Mouse (Mus musculus) left cerebral cortex, postnatal 36 days (tissue): ENCODE results near the gene Hnmt. TPM values are rescaled to one million over a fixed set of nuclear protein-coding genes. Genes with fewer than 3 reads are reported as not detected.
"Not testable (repeated sequence)": the region's sequence is repeated elsewhere in the genome, so short reads cannot be mapped to it uniquely, and the experiment has no call there.

Source experiments
- DNase-seq, 2 experiments: peaks; one replicate each; pipeline ENCODE4 v3.0.0; 2021 to 2022; ENCODE audit warnings: low spot score in 2 of 2, mixed read lengths in 1 of 2
- intact Hi-C: fragments of 180-260 bp; cut with DNase I; formaldehyde crosslinking; loops from one replicate; pipeline ENCODE4 v1.15.1; 2025
- total RNA-seq, 2 experiments: library from RNA; stranded (reverse); gene quantifications; 2 replicates each; pipeline ENCODE4 v1.2.3; 2021

The Hnmt gene
- total RNA-seq = 10 to 100 TPM; 23.0 to 24.5 TPM

DNA sequence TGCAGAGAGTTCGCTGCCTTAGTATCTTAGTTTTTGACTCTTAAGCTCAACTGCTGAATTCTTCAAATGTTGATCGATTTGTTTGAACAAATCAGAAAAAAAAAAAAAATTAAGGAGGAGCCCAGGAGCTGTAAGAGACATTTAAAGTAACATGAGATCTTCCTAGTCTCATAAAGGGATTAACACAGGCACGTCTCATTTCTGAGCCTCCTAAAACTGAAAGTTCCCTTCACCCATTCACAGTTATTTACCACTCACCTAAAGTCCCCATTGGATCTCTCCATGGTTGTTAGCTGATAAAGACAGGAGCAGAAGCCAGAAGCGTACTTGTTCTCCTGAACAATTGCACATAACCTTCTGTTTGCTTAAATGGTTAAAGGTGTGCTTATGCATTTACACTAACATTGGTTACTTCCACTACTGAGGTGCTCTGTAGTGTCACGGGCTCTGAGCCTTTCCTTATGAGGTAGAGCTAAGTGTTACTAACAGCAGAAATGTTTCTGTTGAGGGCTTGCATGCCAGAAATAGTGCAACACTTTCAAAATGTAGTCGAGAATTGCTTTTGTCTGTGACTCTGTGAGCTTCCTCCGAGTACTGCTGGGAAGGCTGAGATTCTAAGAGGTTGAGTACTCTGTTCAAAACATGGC is at the start of gene Hnmt:
Gene Hnmt (minus strand): TSS at position 51 of the 647 bp plus-strand sequence.
- DNase-seq = no peak
- intact Hi-C loops = no loop called here

GRCm38 (mm10) chr2:24096495-24096894 is 47.3 kb upstream of the Hnmt start, which contains the start of gene Tbpl2:
Gene Tbpl2 (minus strand): TSS chr2:24096595.
- no peak for DNase-seq

GRCm38 (mm10) chr2:24090921-24091320 is 41.7 kb upstream of the Hnmt start:
- intact Hi-C loops = no loop called here
- DNase-seq = no peak

More at GRCm38 (mm10) chr2:24096495-24096894, 47.3 kb upstream of the Hnmt start, which contains the start of gene Tbpl2:
- intact Hi-C loops = no loop called here

GRCm38 (mm10) chr2:24050459-24050858 is 1.3 kb upstream of the Hnmt start:
- DNase-seq = no peak
- intact Hi-C loops = no loop called here

- intact Hi-C loops = no loop called here
- peak; percentile 55 for DNase-seq
These were observed 605 bp downstream of the Hnmt start for GRCm38 (mm10) chr2:24048480-24049097.

DNA sequence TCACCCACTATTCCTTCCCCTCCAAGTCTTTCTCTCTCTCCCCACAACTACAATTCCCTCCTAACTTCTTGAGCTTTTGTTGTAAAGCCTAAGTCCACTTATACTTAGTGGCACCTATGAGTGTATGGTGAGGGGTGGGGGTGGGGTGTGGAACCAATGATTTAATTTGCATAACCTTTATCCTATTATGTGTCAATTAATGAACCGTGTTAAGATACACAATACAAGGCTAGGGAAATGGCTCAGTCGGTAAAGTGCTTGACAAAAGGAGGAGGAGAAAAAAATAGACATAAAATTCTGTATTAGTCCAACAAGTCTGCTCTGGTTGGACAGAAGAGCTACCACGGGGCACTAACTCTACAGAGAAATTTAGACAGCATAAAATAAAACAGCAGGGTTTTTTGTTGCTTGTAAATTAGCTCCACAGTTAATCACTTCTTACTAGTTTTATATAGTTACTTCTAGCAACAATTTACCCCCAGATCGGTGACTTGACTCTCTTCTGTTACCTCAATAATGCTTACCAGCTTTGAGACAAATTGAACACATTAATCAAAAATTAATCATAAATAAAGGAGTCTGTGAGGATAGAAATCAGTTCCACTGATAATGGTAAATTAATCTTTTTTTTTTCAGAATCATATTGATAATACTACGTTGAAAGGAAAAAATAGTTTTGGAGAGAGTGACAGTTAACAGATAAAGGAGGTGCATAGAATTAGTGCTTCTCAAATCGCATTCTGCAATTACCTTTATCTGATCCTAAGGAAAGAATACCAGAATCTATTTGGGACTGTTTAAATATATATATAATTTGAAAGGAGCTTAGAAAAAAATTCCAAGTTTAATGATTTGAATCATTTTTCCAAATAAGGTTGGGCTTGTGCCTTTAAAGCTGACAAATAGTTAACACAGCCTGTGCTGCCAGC is 1.4 kb downstream of the Hnmt start:
- DNase-seq = no peak
- intact Hi-C loops = no loop called here

GRCm38 (mm10) chr2:24042901-24043300 is 6.3 kb downstream of the Hnmt start:
- intact Hi-C loops = no loop called here
- DNase-seq = no peak

DNA sequence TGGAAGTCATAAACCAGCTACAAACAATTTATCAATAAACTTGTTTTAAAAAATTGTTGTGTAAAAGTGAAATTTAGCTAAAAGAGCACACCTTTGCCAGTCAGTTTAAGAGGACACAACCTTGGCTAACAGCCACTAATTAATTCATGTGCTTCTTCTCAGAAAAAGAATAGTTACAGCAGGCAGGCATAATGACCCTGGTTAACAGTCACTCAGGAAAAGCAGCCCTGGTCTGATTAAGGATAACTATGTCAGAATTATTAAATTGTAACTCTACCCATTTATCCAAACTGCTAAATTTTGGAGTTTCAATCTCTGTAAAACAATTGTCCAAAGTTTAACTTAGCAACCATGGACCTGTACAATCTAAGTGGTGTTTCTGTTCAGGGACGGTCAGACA is 8.7 kb downstream of the Hnmt start:
- no peak for DNase-seq
- intact Hi-C loops = no loop called here

GRCm38 (mm10) chr2:24019386-24019785 is 29.8 kb downstream of the Hnmt start:
- intact Hi-C loops, DNase-seq: not testable (repeated sequence)

- intact Hi-C loops = no loop called here
- no peak for DNase-seq
These were observed 30.2 kb downstream of the Hnmt start for GRCm38 (mm10) chr2:24018966-24019365.

DNA sequence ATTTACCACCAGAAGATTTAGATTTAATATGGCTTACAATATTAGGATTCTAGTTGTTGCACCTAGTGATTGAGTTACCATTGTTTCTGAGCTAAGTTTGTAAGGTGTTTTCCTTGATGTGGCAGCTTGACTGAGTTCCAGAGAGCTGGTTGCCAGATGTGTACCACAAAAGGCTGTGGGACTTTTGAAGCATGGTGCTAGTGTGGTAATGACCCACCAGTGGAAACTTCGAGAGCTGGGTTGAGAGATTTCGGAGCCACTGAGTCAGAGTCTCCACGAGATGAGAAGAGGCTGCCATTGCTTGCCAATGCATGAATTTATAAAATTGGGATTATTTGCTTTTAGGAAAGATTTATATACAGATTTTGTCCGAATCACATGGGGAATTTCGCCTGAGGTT is 34.2 kb downstream of the Hnmt start:
- DNase-seq = no peak
- intact Hi-C loops = no loop called here

GRCm38 (mm10) chr2:23999323-23999722 is 49.9 kb downstream of the Hnmt start:
- no peak for DNase-seq
- intact Hi-C loops = no loop called here

GRCm38 (mm10) chr2:23998836-23999235 is 50.4 kb downstream of the Hnmt start:
- no peak for DNase-seq
- intact Hi-C loops = no loop called here

DNA sequence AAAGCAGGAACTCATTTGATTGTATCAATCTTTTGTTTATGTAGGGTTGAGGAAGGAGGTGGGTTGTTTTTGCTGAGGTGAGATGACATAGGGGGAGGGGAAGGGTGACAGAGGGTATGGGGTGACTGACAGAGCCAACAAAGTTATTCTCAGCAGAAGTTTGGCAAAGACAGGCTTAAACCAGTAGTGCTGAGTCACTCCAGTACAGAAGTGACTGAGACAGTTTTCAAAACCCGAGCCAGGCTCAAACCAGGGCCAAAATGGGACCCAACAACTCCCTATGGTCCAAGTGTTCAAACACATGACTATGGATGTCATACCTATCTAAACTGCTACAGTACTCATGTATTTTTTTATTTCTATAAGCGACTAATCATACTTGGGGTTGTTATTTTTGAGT is 52.4 kb downstream of the Hnmt start:
- DNase-seq = no peak
- intact Hi-C loops = no loop called here

GRCm38 (mm10) chr2:23990034-23990573 is 59.1 kb downstream of the Hnmt start:
- DNase-seq, intact Hi-C loops: not testable (repeated sequence)

GRCm38 (mm10) chr2:23987283-23987682 is 61.9 kb downstream of the Hnmt start:
- intact Hi-C loops = no loop called here
- DNase-seq = no peak

DNA sequence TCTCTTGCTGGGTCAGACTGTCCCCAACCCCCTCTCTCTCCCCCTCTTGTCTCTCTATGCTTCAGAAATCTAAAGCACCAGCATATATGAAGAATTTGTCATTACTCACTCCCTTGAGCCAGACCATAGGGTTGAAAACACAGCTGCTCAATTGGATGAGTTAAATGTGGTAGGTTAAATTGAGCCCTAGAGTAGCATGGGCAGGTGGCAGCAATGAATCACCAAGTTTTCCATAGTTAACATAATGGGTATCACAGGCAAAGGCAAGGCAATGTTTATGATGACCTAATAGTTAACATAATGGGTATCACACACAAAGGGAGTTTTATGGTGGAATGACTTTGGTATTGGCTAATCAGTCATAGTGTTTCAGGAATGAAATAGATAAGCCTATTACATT is 65.9 kb downstream of the Hnmt start:
- no peak for DNase-seq
- intact Hi-C loops = no loop called here

- DNase-seq = no peak
- intact Hi-C loops = no loop called here
These were observed 66.3 kb downstream of the Hnmt start for GRCm38 (mm10) chr2:23982860-23983259.

DNA sequence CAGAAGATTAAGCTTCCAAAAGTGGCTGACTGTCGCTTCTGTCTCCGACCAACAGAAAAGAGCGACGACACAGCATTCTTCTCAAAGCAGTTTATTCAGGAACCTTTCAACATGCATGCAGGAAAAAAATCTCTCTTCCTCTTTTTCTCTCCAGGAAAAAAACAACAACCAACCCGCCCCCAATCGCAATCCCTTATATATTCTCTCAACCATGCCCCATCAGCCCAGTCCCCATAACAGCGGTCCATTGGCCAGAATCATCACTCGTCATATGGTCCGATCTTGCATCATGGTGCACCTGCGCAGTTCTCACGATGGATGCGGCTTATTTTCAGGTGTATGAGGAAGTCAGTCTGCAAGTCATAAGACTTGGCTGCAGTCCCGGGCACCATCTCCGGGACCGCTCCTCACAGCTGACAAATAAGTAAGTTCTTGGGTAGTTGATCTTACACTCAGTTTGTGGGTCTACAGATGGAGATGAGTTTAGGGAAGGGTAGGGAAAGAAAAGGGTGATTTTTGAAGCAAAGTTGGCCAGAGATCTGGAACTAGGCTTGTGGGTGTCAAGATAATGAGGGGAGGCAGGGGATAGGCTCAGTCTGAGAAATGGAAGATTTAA is 88.4 kb downstream of the Hnmt start:
- intact Hi-C loops, DNase-seq: not testable (repeated sequence)
